Mouse (Mus musculus) bone marrow, adult 2 months (tissue): ENCODE measurements at regions not wholly inside any gene's neighbourhood (a gene's known extent, or its start where the extent isn't known, plus 50 kb on each side); places are given as distances from the start of the nearest gene placed in this dataset.

Experiments
- CTCF ChIP-seq: fragments of 200-500 bp; IDR thresholded peaks from 2 replicates; pipeline ENCODE4 v1.5.1; 2011; ENCODE audit warnings: low read length, control low read depth; ENCODE audit not compliant: control insufficient read depth, insufficient read depth
- POLR2A ChIP-seq: fragments of 200-500 bp; IDR thresholded peaks from 2 replicates; pipeline ENCODE4 v1.6.1; 2011; ENCODE audit warnings: low read depth, mild to moderate bottlenecking, control low read depth, low read length, borderline replicate concordance; ENCODE audit not compliant: control insufficient read depth

DNA sequence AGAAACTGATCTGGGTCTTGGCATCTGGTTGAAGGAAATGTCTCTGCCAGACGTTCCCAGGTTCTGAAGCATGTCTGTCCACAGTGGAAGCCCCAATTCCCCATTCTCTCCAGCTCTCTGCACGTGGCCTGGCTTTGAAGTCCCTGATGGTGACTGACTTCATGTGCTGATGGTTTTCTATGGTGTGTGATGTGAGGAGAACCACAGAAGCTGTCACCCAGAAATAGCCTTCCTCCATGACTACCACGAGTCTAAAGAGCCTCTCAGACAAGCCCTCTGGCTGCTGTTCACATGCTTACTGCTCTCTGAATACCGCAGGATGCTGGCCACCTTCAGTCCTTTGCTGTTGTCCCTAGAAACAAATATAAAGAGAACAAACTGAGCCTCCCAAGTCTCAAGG, 616.8 kb upstream of the 2610301B20Rik start:
- TF ChIP-seq POLR2A (no peak), CTCF (no peak)
